Mouse (Mus musculus) limb, embryonic 14.5 days (tissue): ENCODE results near the gene Gabbr1. TPM values are rescaled to one million over a fixed set of nuclear protein-coding genes. Genes with fewer than 3 reads are reported as not detected.
"Not testable (repeated sequence)": the region's sequence is repeated elsewhere in the genome, so short reads cannot be mapped to it uniquely, and the experiment has no call there.

Source experiments
- ATAC-seq: fragments of 200-750 bp; cut with Nextera tagmentation; 2 replicates; pipeline ENCODE4 v1.8.0; 2017; ENCODE audit warnings: low read depth, moderate number of reproducible peaks, moderate TSS enrichment; ENCODE audit not compliant: low FRiP score
- DNase-seq: peaks from one replicate; pipeline ENCODE4 v3.0.0-alpha.2; 2015; ENCODE audit warnings: low spot score
- H3K27ac ChIP-seq: fragments of 300-500 bp; sonication (generic); replicated peaks from 2 replicates; pipeline ENCODE4 v1.5.1; 2014; ENCODE audit warnings: low read depth, mild to moderate bottlenecking, low read length, moderate library complexity, mixed read lengths
- H3K27me3 ChIP-seq: fragments of 300-500 bp; sonication (generic); 2 replicates; pipeline ENCODE4 v1.6.1; 2014; ENCODE audit warnings: low read length, mixed read lengths; ENCODE audit not compliant: control insufficient read depth, insufficient read depth
- H3K36me3 ChIP-seq: fragments of 300-500 bp; sonication (generic); 2 replicates; pipeline ENCODE4 v1.6.1; 2014; ENCODE audit warnings: mild to moderate bottlenecking, low read length, moderate library complexity, mixed read lengths; ENCODE audit not compliant: control insufficient read depth, insufficient read depth
- H3K4me1 ChIP-seq: fragments of 300-500 bp; sonication (generic); 2 replicates; pipeline ENCODE4 v1.6.1; 2014; ENCODE audit warnings: antibody characterized with exemption, low read length, mixed read lengths; ENCODE audit not compliant: control insufficient read depth, insufficient read depth
- H3K4me2 ChIP-seq: fragments of 300-500 bp; sonication (generic); replicated peaks from 2 replicates; pipeline ENCODE4 v1.6.1; 2014; ENCODE audit warnings: low read depth, mild to moderate bottlenecking, low read length, moderate library complexity; ENCODE audit not compliant: severe bottlenecking
- H3K4me3 ChIP-seq: fragments of 300-500 bp; sonication (generic); replicated peaks from 2 replicates; pipeline ENCODE4 v1.5.1; 2014; ENCODE audit warnings: low read length
- H3K9ac ChIP-seq: fragments of 300-500 bp; sonication (generic); 2 replicates; pipeline ENCODE4 v1.6.1; 2014; ENCODE audit warnings: mild to moderate bottlenecking, low read depth, low read length, moderate library complexity; ENCODE audit not compliant: severe bottlenecking
- H3K9me3 ChIP-seq: fragments of 300-500 bp; sonication (generic); 2 replicates; pipeline ENCODE4 v1.6.1; 2016; ENCODE audit warnings: low read length; ENCODE audit not compliant: control insufficient read depth
- POLR2A ChIP-seq: fragments of 200-500 bp; IDR thresholded peaks from 2 replicates; pipeline ENCODE4 v1.8.0; 2012; ENCODE audit warnings: inconsistent platforms, mild to moderate bottlenecking, moderate library complexity, borderline replicate concordance; ENCODE audit not compliant: insufficient read depth, insufficient read length; ENCODE audit errors: extremely low read depth
- WGBS: fragments of 180-500 bp; shearing (Covaris S2); extraction: QIAGEN DNeasy Blood & Tissue Kit; methylation state at CpG from one replicate; pipeline ENCODE4 v1.1.7; 2014; 5-methylcytosine and 5-hydroxymethylcytosine counted together
- polyA plus RNA-seq, 2 experiments: library from polyadenylated mRNA; depleted of rRNA in 1 of 2; stranded (reverse) in 1 of 2; unstranded in 1 of 2; fragments of >200 nt; fragmentation: Nextera tagmentation in 1 of 2; extraction: Ambion mirVana in 1 of 2; gene quantifications; 2 replicates each; pipeline versions ENCODE4 v1.2.1 to v1.2.3; 2012 to 2014

Gabbr1 gene
- polyA plus RNA-seq, 2 experiments: 8.4 to 111 TPM

DNA sequence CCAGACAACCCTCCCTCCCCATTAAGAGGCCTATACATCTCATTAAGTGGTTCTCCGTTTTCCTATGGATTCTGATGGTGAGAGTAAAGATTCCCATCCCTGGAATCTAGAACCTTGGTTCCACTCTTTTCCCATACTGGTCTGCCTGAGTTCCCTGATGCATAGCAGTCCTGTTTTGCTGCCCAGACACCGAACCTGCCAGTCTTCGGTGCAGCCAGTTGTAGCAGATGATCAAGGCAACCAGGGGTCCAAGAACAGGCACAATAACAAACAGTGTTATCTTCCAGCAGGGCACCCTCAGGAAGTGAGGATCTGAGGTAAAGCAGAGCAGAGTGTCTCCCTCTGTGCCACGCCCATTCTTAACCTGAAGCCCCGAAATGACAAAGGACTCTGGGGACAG is 33.6 kb upstream of the Gabbr1 start:
- H3K4me1 ChIP-seq: no peaks in the 10 kb centered on the region
- H3K4me2 ChIP-seq: no peak overlapping the region
- TF ChIP-seq POLR2A: no peak
- no peak overlapping the region for H3K4me3 ChIP-seq
- no peak overlapping the region for H3K27ac ChIP-seq
- no peak for ATAC-seq
- H3K36me3 ChIP-seq: peaks cover 37% of the 10 kb centered on the region
- no peaks in the 10 kb centered on the region for H3K9me3 ChIP-seq
- no peak for DNase-seq
- WGBS: 78% methylated on average over 5 of the region's 5 CpGs
- no peak overlapping the region for H3K9ac ChIP-seq
- no peaks in the 10 kb centered on the region for H3K27me3 ChIP-seq

DNA sequence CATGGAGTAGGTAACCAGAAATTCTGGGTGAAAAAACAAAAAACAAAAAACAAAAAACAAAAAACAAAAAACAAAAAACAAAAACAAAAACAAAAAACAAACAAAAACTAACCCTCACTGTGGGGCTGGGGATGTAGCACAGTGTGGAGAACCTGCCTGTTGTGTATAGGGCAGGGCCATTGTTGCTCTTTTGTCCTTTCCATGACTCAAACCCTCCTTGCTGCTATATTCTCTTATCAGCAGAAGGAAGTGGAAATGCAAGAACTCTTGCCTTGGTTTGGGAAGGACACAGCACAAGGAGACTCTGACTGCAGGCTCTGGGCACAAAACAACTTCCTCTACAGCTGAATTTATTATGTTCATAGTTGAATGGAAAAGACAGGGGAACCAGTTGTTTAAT is 29.4 kb upstream of the Gabbr1 start:
- no peaks in the 10 kb centered on the region for H3K4me1 ChIP-seq
- TF ChIP-seq POLR2A: no peak
- no peaks in the 10 kb centered on the region for H3K36me3 ChIP-seq
- H3K27ac ChIP-seq: no peak overlapping the region; the same call in 1 of the 2 replicates
- ATAC-seq: no peak
- no peak overlapping the region for H3K4me2 ChIP-seq
- DNase-seq: no peak
- H3K4me3 ChIP-seq: no peak overlapping the region
- no peak overlapping the region for H3K9ac ChIP-seq
- H3K27me3 ChIP-seq: no peaks in the 10 kb centered on the region
- H3K9me3 ChIP-seq: no peaks in the 10 kb centered on the region

DNA sequence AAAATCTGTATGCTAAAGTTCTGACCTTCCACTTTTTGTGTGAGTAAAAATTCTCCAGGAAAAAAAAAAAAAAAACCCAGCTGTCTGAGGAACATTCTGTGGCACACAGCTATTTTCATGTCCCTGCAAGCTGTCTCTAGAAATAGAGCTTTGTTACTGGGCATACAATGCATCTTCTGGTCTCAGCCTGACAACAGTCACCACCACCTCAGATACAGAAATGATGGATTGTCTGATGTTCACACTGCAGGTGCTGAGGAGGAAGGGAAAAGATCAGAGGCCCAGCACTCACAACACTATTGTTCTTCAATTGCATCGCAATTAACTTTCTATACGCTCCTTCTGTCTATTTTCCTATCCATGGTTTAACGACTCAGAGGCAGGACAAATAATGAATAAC is 27.4 kb upstream of the Gabbr1 start:
- Histone ChIP-seq H3K9ac (no peak overlapping the region), H3K27me3 (no peaks in the 10 kb centered on the region), H3K36me3 (no peaks in the 10 kb centered on the region), H3K4me2 (no peak overlapping the region), H3K4me1 (no peaks in the 10 kb centered on the region), H3K27ac (no peak overlapping the region), H3K9me3 (no peaks in the 10 kb centered on the region), H3K4me3 (no peak overlapping the region)
- ATAC-seq (no peak), DNase-seq (no peak)
- TF ChIP-seq POLR2A: no peak
- 83% methylated on average over 3 of the region's 3 CpGs for WGBS

DNA sequence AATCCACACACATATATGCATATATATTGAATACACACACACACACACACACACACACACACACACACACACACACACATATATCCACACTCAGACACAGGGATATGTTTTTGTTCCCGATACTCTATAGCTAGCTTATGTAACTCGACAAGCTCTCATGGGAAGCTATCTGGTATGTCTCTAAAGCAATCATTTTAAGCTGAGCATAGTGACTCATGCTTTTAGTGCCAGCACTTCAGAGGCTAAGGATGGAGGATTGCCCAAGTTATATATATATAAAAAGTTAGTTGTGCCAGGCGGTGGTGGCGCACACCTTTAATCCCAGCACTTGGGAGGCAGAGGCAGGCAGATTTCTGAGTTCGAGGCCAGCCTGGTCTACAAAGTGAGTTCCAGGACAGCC is 26.5 kb upstream of the Gabbr1 start:
- WGBS: 92% methylated on average over 5 of the region's 5 CpGs
- not testable (repeated sequence) for H3K27ac ChIP-seq, ATAC-seq, H3K9me3 ChIP-seq, H3K4me2 ChIP-seq, H3K4me3 ChIP-seq, H3K36me3 ChIP-seq, H3K4me1 ChIP-seq, H3K9ac ChIP-seq, DNase-seq, H3K27me3 ChIP-seq

DNA sequence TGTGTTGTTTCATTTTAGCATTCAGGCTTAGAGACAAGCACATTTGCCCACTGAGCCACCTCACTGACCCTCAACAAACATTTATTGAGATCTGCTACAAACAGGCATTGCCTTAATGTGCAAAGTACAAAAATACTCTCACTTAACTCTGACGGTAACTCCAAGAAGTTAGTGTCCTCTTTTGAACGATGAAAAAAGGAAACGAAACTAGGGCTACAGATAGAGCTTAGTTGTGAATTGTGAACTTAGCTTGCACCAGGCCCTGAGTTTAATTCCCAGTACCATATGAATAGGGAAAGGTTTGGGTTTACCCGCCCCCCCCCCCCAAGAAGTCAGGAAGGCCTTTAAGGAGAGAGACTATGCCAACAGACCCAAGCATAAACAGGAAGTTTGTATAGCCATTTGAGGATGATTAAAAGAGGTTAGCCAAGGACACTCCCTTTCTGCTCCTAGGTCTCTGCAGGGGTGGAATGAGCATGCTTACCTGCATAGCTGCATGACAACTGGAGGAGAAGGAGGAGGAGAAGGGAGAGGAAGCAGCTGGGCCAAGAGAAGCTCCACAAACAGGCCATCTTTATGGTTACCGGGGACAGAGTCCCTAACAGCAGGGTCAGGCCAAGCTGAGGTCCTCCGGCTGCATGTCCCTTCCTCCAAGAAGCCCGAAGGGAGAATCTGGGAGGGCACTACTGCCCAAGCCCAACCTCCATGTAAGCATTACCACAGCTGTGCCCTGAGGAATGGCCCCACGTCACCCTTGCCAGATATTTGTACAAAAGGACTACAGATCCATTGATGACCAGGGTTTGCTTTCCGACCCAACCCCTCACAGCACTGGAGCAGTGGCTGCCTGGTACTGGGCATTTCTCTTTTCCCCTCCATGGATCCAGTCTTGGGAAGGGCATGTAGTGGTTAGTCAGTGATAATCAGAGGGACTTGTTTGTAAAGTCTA is 22.9 kb upstream of the Gabbr1 start, which contains the start of gene Mog:
TSS of gene Mog (minus strand) at position 771 of the 949 bp plus-strand sequence.
- Histone ChIP-seq H3K9me3 (no peaks in the 10 kb centered on the region), H3K4me1 (0 out of 2 replicates have a peak, but pooled peaks cover under 1% of the 10 kb centered on the region), H3K4me2 (no peak within 1 kb of the TSS), H3K4me3 (no peak within 1 kb of the TSS), H3K36me3 (no peaks in the 10 kb centered on the region), H3K27me3 (no peaks in the 10 kb centered on the region), H3K9ac (no peak within 1 kb of the TSS), H3K27ac (no peak within 1 kb of the TSS)
- 69% methylated on average over 9 of the region's 9 CpGs for WGBS
- no peak for TF ChIP-seq POLR2A
- ATAC-seq: no peak
- DNase-seq: no peak
